Mouse (Mus musculus) midbrain, embryonic 14.5 days (tissue): ENCODE measurements around the gene Pigk. TPM values are rescaled to one million over a fixed set of nuclear protein-coding genes. Genes with fewer than 3 reads are reported as not detected.

Source experiments
- ATAC-seq: fragments of 200-750 bp; cut with Nextera tagmentation; 2 replicates; pipeline ENCODE4 v1.8.0; 2017; ENCODE audit warnings: moderate number of reproducible peaks, moderate library complexity; ENCODE audit not compliant: low FRiP score, low TSS enrichment
- DNase-seq: peaks from one replicate; pipeline ENCODE4 v3.0.0-alpha.2; 2015
- H3K27ac ChIP-seq: fragments of 300-500 bp; sonication (generic); replicated peaks from 2 replicates; pipeline ENCODE4 v1.5.1; 2014; ENCODE audit warnings: mild to moderate bottlenecking, low read depth, low read length, moderate library complexity
- H3K27me3 ChIP-seq: fragments of 300-500 bp; sonication (generic); 2 replicates; pipeline ENCODE4 v1.6.1; 2014; ENCODE audit warnings: low read length, control low read depth, mixed read lengths; ENCODE audit not compliant: control insufficient read depth, insufficient read depth
- H3K36me3 ChIP-seq: fragments of 300-500 bp; sonication (generic); 2 replicates; pipeline ENCODE4 v1.6.1; 2014; ENCODE audit warnings: low read length, control low read depth; ENCODE audit not compliant: control insufficient read depth, insufficient read depth
- H3K4me1 ChIP-seq: fragments of 300-500 bp; sonication (generic); 2 replicates; pipeline ENCODE4 v1.6.1; 2014; ENCODE audit warnings: mild to moderate bottlenecking, antibody characterized with exemption, low read length, control low read depth; ENCODE audit not compliant: control insufficient read depth, insufficient read depth
- H3K4me2 ChIP-seq: fragments of 300-500 bp; sonication (generic); 2 replicates; pipeline ENCODE4 v1.6.1; 2014; ENCODE audit warnings: mild to moderate bottlenecking, low read length, moderate library complexity
- H3K4me3 ChIP-seq: fragments of 300-500 bp; sonication (generic); replicated peaks from 2 replicates; pipeline ENCODE4 v1.5.1; 2014; ENCODE audit warnings: low read depth, low read length
- H3K9ac ChIP-seq: fragments of 300-500 bp; sonication (generic); replicated peaks from 2 replicates; pipeline ENCODE4 v1.6.1; 2014; ENCODE audit warnings: mild to moderate bottlenecking, low read length, moderate library complexity
- H3K9me3 ChIP-seq: fragments of 300-500 bp; sonication (generic); 2 replicates; pipeline ENCODE4 v1.6.1; 2016; ENCODE audit warnings: low read length, control low read depth, mixed read lengths; ENCODE audit not compliant: control insufficient read depth
- WGBS: fragments of 180-500 bp; shearing (Covaris S2); extraction: QIAGEN DNeasy Blood & Tissue Kit; methylation state at CpG from one replicate; pipeline ENCODE4 v1.1.7; 2014; 5-methylcytosine and 5-hydroxymethylcytosine counted together
- polyA plus RNA-seq: library from polyadenylated mRNA; unstranded; fragments of >200 nt; fragmentation: Nextera tagmentation; extraction: Ambion mirVana; gene quantifications from 2 replicates; pipeline ENCODE4 v1.2.1, GENCODE M21; 2014

Pigk gene
- 50.6 and 70.9 TPM in 2 replicates for polyA plus RNA-seq

GRCm38 (mm10) chr3:152713991-152714902 is at the start of gene Pigk:
Gene Pigk, plus strand, starts transcription at chr3:152714100.
- Histone ChIP-seq H3K36me3 (peaks cover 2% of the 10 kb centered on the region; the same call in 1 of the 2 replicates), H3K27ac (peak within 1 kb of the TSS; percentile 62), H3K4me1 (0 out of 2 replicates have a peak, but pooled peaks cover 5% of the 10 kb centered on the region), H3K9ac (peak within 1 kb of the TSS; percentile 79), H3K27me3 (no peaks in the 10 kb centered on the region), H3K4me3 (peak within 1 kb of the TSS; percentile 85), H3K4me2 (peak within 1 kb of the TSS; percentile 81), H3K9me3 (no peaks in the 10 kb centered on the region)
- ATAC-seq, result peak; percentile 90
- under 1% methylated on average over 48 of the region's 48 CpGs for WGBS
- DNase-seq, result peak; percentile 96

GRCm38 (mm10) chr3:152666991-152667355 is 46.9 kb upstream of the Pigk start:
- WGBS, result under 1% methylated on average over 16 of the region's 16 CpGs
- Histone ChIP-seq H3K27ac (no peak overlapping the region), H3K9ac (peak overlapping the region; percentile 64), H3K9me3 (no peaks in the 10 kb centered on the region), H3K4me2 (peak overlapping the region; percentile 98), H3K4me3 (peak overlapping the region; percentile 51), H3K27me3 (peaks cover 22% of the 10 kb centered on the region; the same call in 1 of the 2 replicates), H3K36me3 (no peaks in the 10 kb centered on the region), H3K4me1 (no peaks in the 10 kb centered on the region)
- DNase-seq (peak; percentile 53), ATAC-seq (no peak)

GRCm38 (mm10) chr3:152667356-152668211 is 46.3 kb upstream of the Pigk start:
- Histone ChIP-seq H3K4me2 (peak overlapping the region; percentile 98), H3K36me3 (no peaks in the 10 kb centered on the region), H3K4me3 (peak overlapping the region; percentile 51), H3K4me1 (no peaks in the 10 kb centered on the region), H3K9me3 (no peaks in the 10 kb centered on the region), H3K9ac (peak overlapping the region; percentile 64), H3K27ac (no peak overlapping the region), H3K27me3 (peaks cover 22% of the 10 kb centered on the region; the same call in 1 of the 2 replicates)
- ATAC-seq (peak; percentile 81), DNase-seq (peak; percentile 82)
- under 1% methylated on average over 77 of the region's 82 CpGs for WGBS

GRCm38 (mm10) chr3:152668239-152668638 is 45.7 kb upstream of the Pigk start, which contains the start of gene Ak5:
Gene Ak5, minus strand, starts transcription at chr3:152668360.
- Histone ChIP-seq H3K27ac (no peak within 1 kb of the TSS), H3K9me3 (no peaks in the 10 kb centered on the region), H3K4me2 (peak within 1 kb of the TSS; percentile 98), H3K4me3 (peak within 1 kb of the TSS; percentile 51), H3K9ac (peak within 1 kb of the TSS; percentile 64), H3K36me3 (no peaks in the 10 kb centered on the region), H3K4me1 (no peaks in the 10 kb centered on the region), H3K27me3 (peaks cover 22% of the 10 kb centered on the region; the same call in 1 of the 2 replicates)
- peak; percentile 55 for ATAC-seq
- WGBS, result 3% methylated on average over 5 of the region's 5 CpGs
- DNase-seq, result no peak

- H3K4me1 ChIP-seq, result no peaks in the 10 kb centered on the region
- peak overlapping the region; percentile 98; the same call in 1 of the 2 replicates for H3K4me2 ChIP-seq
- H3K36me3 ChIP-seq, result no peaks in the 10 kb centered on the region
- no peak overlapping the region for H3K9ac ChIP-seq
- DNase-seq (no peak), ATAC-seq (no peak)
- no peak overlapping the region for H3K4me3 ChIP-seq
- H3K27me3 ChIP-seq, result peaks cover 22% of the 10 kb centered on the region; the same call in 1 of the 2 replicates
- no peak overlapping the region for H3K27ac ChIP-seq
- H3K9me3 ChIP-seq, result no peaks in the 10 kb centered on the region
- 70% methylated on average over 2 of the region's 2 CpGs for WGBS
Observed at GRCm38 (mm10) chr3:152668793-152669192, 45.1 kb upstream of the Pigk start.

GRCm38 (mm10) chr3:152669783-152670182 is 44.1 kb upstream of the Pigk start:
- 87% methylated on average over 3 of the region's 3 CpGs for WGBS
- DNase-seq, result no peak
- Histone ChIP-seq H3K9ac (no peak overlapping the region), H3K27ac (no peak overlapping the region), H3K36me3 (no peaks in the 10 kb centered on the region), H3K27me3 (peaks cover 22% of the 10 kb centered on the region; the same call in 1 of the 2 replicates), H3K4me3 (no peak overlapping the region), H3K9me3 (no peaks in the 10 kb centered on the region), H3K4me1 (no peaks in the 10 kb centered on the region), H3K4me2 (no peak overlapping the region)
- ATAC-seq, result no peak

GRCm38 (mm10) chr3:152674663-152675062 is 39.2 kb upstream of the Pigk start:
- Histone ChIP-seq H3K4me3 (no peak overlapping the region), H3K9ac (no peak overlapping the region), H3K4me1 (no peaks in the 10 kb centered on the region), H3K9me3 (no peaks in the 10 kb centered on the region), H3K36me3 (no peaks in the 10 kb centered on the region), H3K27ac (no peak overlapping the region), H3K27me3 (no peaks in the 10 kb centered on the region), H3K4me2 (no peak overlapping the region)
- DNase-seq (no peak), ATAC-seq (no peak)
- WGBS, result 83% methylated on average over 6 of the region's 6 CpGs

- DNase-seq, result no peak
- no peaks in the 10 kb centered on the region for H3K27me3 ChIP-seq
- ATAC-seq, result no peak
- no peaks in the 10 kb centered on the region for H3K4me1 ChIP-seq
- 87% methylated on average over 5 of the region's 5 CpGs for WGBS
- H3K36me3 ChIP-seq, result no peaks in the 10 kb centered on the region
- no peak overlapping the region for H3K27ac ChIP-seq
- H3K4me2 ChIP-seq, result no peak overlapping the region
- no peak overlapping the region; the same call in 1 of the 2 replicates for H3K9ac ChIP-seq
- no peaks in the 10 kb centered on the region for H3K9me3 ChIP-seq
- no peak overlapping the region for H3K4me3 ChIP-seq
Observed at GRCm38 (mm10) chr3:152688532-152688931, 25.4 kb upstream of the Pigk start.
